Mouse (Mus musculus) MEL (cell line): ENCODE data around the gene Zdhhc12. TPM values are rescaled to one million over a fixed set of nuclear protein-coding genes. Genes with fewer than 3 reads are reported as not detected.

Source experiments
- DNase-seq: peaks from one replicate; pipeline ENCODE4 v3.0.0; 2011; ENCODE audit warnings: low read depth, low spot score
- H3K27ac ChIP-seq: 2 replicates; pipeline ENCODE4 v1.5.1; 2012; ENCODE audit warnings: low read depth, mild to moderate bottlenecking, control low read depth, low read length, moderate library complexity; ENCODE audit not compliant: control insufficient read depth
- H3K27me3 ChIP-seq, 2 experiments: fragments of 150-350 bp in 1 of 2; sonication (generic) in 1 of 2; 2 replicates each; pipeline ENCODE4 v1.6.1; 2012; ENCODE audit warnings: low read length in 2 of 2, mild to moderate bottlenecking in 2 of 2, improper control_type of control experiment in 1 of 2, moderate library complexity in 1 of 2; ENCODE audit not compliant: insufficient read depth in 2 of 2, control insufficient read depth in 1 of 2
- H3K36me3 ChIP-seq, 2 experiments: 2 replicates each; pipeline ENCODE4 v1.6.1; 2012 to 2014; ENCODE audit warnings: low read length in 2 of 2, improper control_type of control experiment in 1 of 2, inconsistent platforms in 1 of 2, mild to moderate bottlenecking in 1 of 2; ENCODE audit not compliant: insufficient read depth in 2 of 2, control insufficient read depth in 1 of 2
- H3K4me1 ChIP-seq, 2 experiments: fragments of 150-350 bp in 1 of 2; sonication (generic) in 1 of 2; 2 replicates each; pipeline ENCODE4 v1.6.1; 2012; ENCODE audit warnings: low read length in 2 of 2, improper control_type of control experiment in 1 of 2, mild to moderate bottlenecking in 1 of 2; ENCODE audit not compliant: insufficient read depth in 2 of 2, control insufficient read depth in 1 of 2
- H3K4me3 ChIP-seq, 2 experiments: fragments of 150-350 bp in 1 of 2; sonication (generic) in 1 of 2; 2 replicates each; pipeline ENCODE4 v1.5.1; 2012; ENCODE audit warnings: low read depth in 2 of 2, low read length in 2 of 2, mild to moderate bottlenecking in 2 of 2, moderate library complexity in 2 of 2, control low read depth in 1 of 2, improper control_type of control experiment in 1 of 2; ENCODE audit not compliant: control insufficient read depth in 1 of 2, insufficient read depth in 1 of 2
- H3K79me2 ChIP-seq: 2 replicates; pipeline ENCODE4 v1.6.1; 2012; ENCODE audit warnings: mild to moderate bottlenecking, low read length, moderate library complexity; ENCODE audit not compliant: control insufficient read depth, poor library complexity, insufficient read depth
- H3K9ac ChIP-seq: 2 replicates; pipeline ENCODE4 v1.6.1; 2012; ENCODE audit warnings: low read depth, mild to moderate bottlenecking, control low read depth, low read length, moderate library complexity; ENCODE audit not compliant: control insufficient read depth, poor library complexity, severe bottlenecking
- H3K9me3 ChIP-seq: fragments of 150-350 bp; sonication (generic); replicated peaks from 2 replicates; pipeline ENCODE4 v1.6.1; 2012; ENCODE audit warnings: mild to moderate bottlenecking, low read length, improper control_type of control experiment, moderate library complexity; ENCODE audit not compliant: insufficient read depth
- BHLHE40 ChIP-seq: IDR thresholded peaks from 2 replicates; pipeline ENCODE4 v1.6.1; 2012; ENCODE audit warnings: low read depth, mild to moderate bottlenecking, inconsistent platforms, low read length, improper control_type of control experiment, borderline replicate concordance
- CHD1 ChIP-seq: IDR thresholded peaks from 2 replicates; pipeline ENCODE4 v1.6.1; 2012; ENCODE audit warnings: low read depth, mild to moderate bottlenecking, inconsistent platforms, low read length, improper control_type of control experiment
- CHD2 ChIP-seq: IDR thresholded peaks from 2 replicates; pipeline ENCODE4 v1.6.1; 2011; ENCODE audit warnings: low read length, improper control_type of control experiment
- CTCF ChIP-seq, 3 experiments: IDR thresholded peaks in 2 of 3; conservative IDR thresholded peaks in 1 of 3; 2 replicates each; pipeline ENCODE4 v1.5.1; 2011 to 2012; ENCODE audit warnings: low read length in 3 of 3, low read depth in 2 of 3, mild to moderate bottlenecking in 2 of 3, improper control_type of control experiment in 1 of 3, inconsistent platforms in 1 of 3, mixed read lengths in 1 of 3, moderate library complexity in 1 of 3; ENCODE audit not compliant: control insufficient read depth in 1 of 3, insufficient read depth in 1 of 3, poor library complexity in 1 of 3, severe bottlenecking in 1 of 3
- E2F4 ChIP-seq: IDR thresholded peaks from 2 replicates; pipeline ENCODE4 v1.6.1; 2011; ENCODE audit warnings: low read depth, low read length, improper control_type of control experiment, borderline replicate concordance
- ELF1 ChIP-seq: IDR thresholded peaks from 2 replicates; pipeline ENCODE4 v1.6.1; 2014; ENCODE audit warnings: low read depth, mild to moderate bottlenecking, inconsistent platforms, low read length, improper control_type of control experiment, moderate library complexity
- GABPA ChIP-seq: IDR thresholded peaks from 2 replicates; pipeline ENCODE4 v1.6.1; 2012; ENCODE audit warnings: low read depth, mild to moderate bottlenecking, inconsistent platforms, low read length, improper control_type of control experiment, moderate library complexity
- GATA1 ChIP-seq: IDR thresholded peaks from 2 replicates; pipeline ENCODE4 v1.6.1; 2011; ENCODE audit warnings: low read depth, low read length, improper control_type of control experiment
- JUND ChIP-seq: IDR thresholded peaks from 2 replicates; pipeline ENCODE4 v1.6.1; 2011; ENCODE audit warnings: low read depth, mild to moderate bottlenecking, improper control_type of control experiment, low read length
- MAFK ChIP-seq: IDR thresholded peaks from 2 replicates; pipeline ENCODE4 v1.6.1; 2011; ENCODE audit warnings: low read depth, mild to moderate bottlenecking, low read length, improper control_type of control experiment, borderline replicate concordance
- MAX ChIP-seq: IDR thresholded peaks from 2 replicates; pipeline ENCODE4 v1.6.1; 2011; ENCODE audit warnings: low read length, improper control_type of control experiment
- MXI1 ChIP-seq: IDR thresholded peaks from 2 replicates; pipeline ENCODE4 v1.6.1; 2011; ENCODE audit warnings: mild to moderate bottlenecking, low read depth, low read length, improper control_type of control experiment
- MYC ChIP-seq: IDR thresholded peaks from 2 replicates; pipeline ENCODE4 v1.6.1; 2011; ENCODE audit warnings: low read depth, mild to moderate bottlenecking, low read length, improper control_type of control experiment, moderate library complexity
- NRF1 ChIP-seq: IDR thresholded peaks from 2 replicates; pipeline ENCODE4 v1.6.1; 2014; ENCODE audit warnings: low read depth, mild to moderate bottlenecking, inconsistent platforms, low read length, improper control_type of control experiment, moderate library complexity; ENCODE audit not compliant: poor library complexity, insufficient read depth, severe bottlenecking
- POLR2A ChIP-seq, 2 experiments: IDR thresholded peaks; 2 replicates each; pipeline ENCODE4 v1.6.1; 2011 to 2012; ENCODE audit warnings: low read length in 2 of 2, mild to moderate bottlenecking in 2 of 2, control low read depth in 1 of 2, improper control_type of control experiment in 1 of 2, low read depth in 1 of 2, moderate library complexity in 1 of 2; ENCODE audit not compliant: control insufficient read depth in 1 of 2, insufficient read depth in 1 of 2, poor library complexity in 1 of 2
- POLR2AphosphoS2 ChIP-seq: IDR thresholded peaks from 2 replicates; pipeline ENCODE4 v1.6.1; 2011; ENCODE audit warnings: low read length, improper control_type of control experiment
- POLR2AphosphoS5 ChIP-seq: IDR thresholded peaks from 2 replicates; pipeline ENCODE4 v1.6.1; 2012; ENCODE audit warnings: low read depth, borderline replicate concordance, mild to moderate bottlenecking, inconsistent platforms, low read length, moderate library complexity, mixed read lengths
- RAD21 ChIP-seq: IDR thresholded peaks from 2 replicates; pipeline ENCODE4 v1.6.1; 2011; ENCODE audit warnings: mild to moderate bottlenecking, low read depth, low read length, improper control_type of control experiment
- RCOR1 ChIP-seq: IDR thresholded peaks from 2 replicates; pipeline ENCODE4 v1.6.1; 2012; ENCODE audit warnings: low read depth, mild to moderate bottlenecking, inconsistent platforms, low read length, improper control_type of control experiment
- SIN3A ChIP-seq: IDR thresholded peaks from 2 replicates; pipeline ENCODE4 v1.6.1; 2012; ENCODE audit warnings: low read length, improper control_type of control experiment, inconsistent platforms
- SMC3 ChIP-seq: IDR thresholded peaks from 2 replicates; pipeline ENCODE4 v1.6.1; 2011; ENCODE audit warnings: low read depth, low read length, improper control_type of control experiment
- USF1 ChIP-seq: IDR thresholded peaks from 2 replicates; pipeline ENCODE4 v1.6.1; 2014; ENCODE audit warnings: low read depth, mild to moderate bottlenecking, inconsistent platforms, low read length, improper control_type of control experiment, moderate library complexity
- ZC3H11A ChIP-seq: IDR thresholded peaks from 2 replicates; pipeline ENCODE4 v1.6.1; 2012; ENCODE audit warnings: low read depth, mild to moderate bottlenecking, inconsistent platforms, low read length, improper control_type of control experiment
- polyA plus RNA-seq, 2 experiments: library from polyadenylated mRNA; stranded (reverse) in 1 of 2; unstranded in 1 of 2; fragments of >175 nt in 1 of 2; fragments of >200 nt in 1 of 2; gene quantifications; 2 replicates each; pipeline versions ENCODE4 v1.2.1 to v1.2.4; 2012; ENCODE audit warnings: low replicate concordance in 2 of 2, low read depth in 1 of 2; ENCODE audit not compliant: insufficient read length in 2 of 2, insufficient read depth in 1 of 2, missing spikeins in 1 of 2
- total RNA-seq: library from RNA; depleted of rRNA; stranded (reverse); fragments of 300-350 nt; gene quantifications from 2 replicates; pipeline ENCODE4 v1.2.3, GENCODE M21; 2012; rRNA removed

The Zdhhc12 gene
- total and polyA plus RNA-seq, 3 experiments = 25.1 to 42.1 TPM; not detected in 1

GRCm38 (mm10) chr2:30044550-30044949, 48.9 kb downstream of the Zdhhc12 start:
- Histone ChIP-seq H3K27ac (no peak overlapping the region), H3K36me3 (peaks cover 0 to 11% of the 10 kb centered on the region in 2 experiments; a peak in 3 of 4 replicates), H3K9me3 (no peaks in the 10 kb centered on the region), H3K9ac (no peak overlapping the region), H3K27me3 (no peaks in the 10 kb centered on the region), H3K4me1 (peaks cover 0 to 14% of the 10 kb centered on the region in 2 experiments; a peak in 3 of 4 replicates), H3K79me2 (peaks cover 15% of the 10 kb centered on the region), H3K4me3 (no peak overlapping the region)
- no peak for DNase-seq
- TF ChIP-seq SMC3 (no peak), CTCF (IDR thresholded peaks at IDR 0.05 in 2 of 3, conservative IDR thresholded peaks at IDR 0.05 in 1 of 3; ENCODE audit: control insufficient read depth in 1 of 3, insufficient read depth in 1 of 3, low read depth in 2 of 3, low read length in 3 of 3, poor library complexity in 1 of 3, severe bottlenecking in 1 of 3) (peak in 2 of 3 experiments; percentile 26 to 28; a peak in 1 of 6 replicates)

- Histone ChIP-seq H3K9me3 (no peaks in the 10 kb centered on the region), H3K9ac (no peak overlapping the region), H3K27me3 (no peaks in the 10 kb centered on the region), H3K4me1 (peaks cover 0 to 4% of the 10 kb centered on the region in 2 experiments; a peak in 1 of 4 replicates), H3K4me3 (no peak overlapping the region), H3K27ac (no peak overlapping the region), H3K36me3 (peaks cover 0 to 3% of the 10 kb centered on the region in 2 experiments; a peak in 2 of 4 replicates)
- peak; percentile 87 for DNase-seq
- no peak for TF ChIP-seq CHD1
- peak; percentile 55 for TF ChIP-seq RAD21
- TF ChIP-seq NRF1 = no peak
- peak; percentile 61 for TF ChIP-seq MXI1
- TF ChIP-seq BHLHE40 = no peak
- TF ChIP-seq MAX = 0 out of 2 replicates have a peak, but pooled peaks have one; percentile 14
- TF ChIP-seq CTCF (IDR thresholded peaks at IDR 0.05 in 2 of 3, conservative IDR thresholded peaks at IDR 0.05 in 1 of 3; ENCODE audit: control insufficient read depth in 1 of 3, insufficient read depth in 1 of 3, low read depth in 2 of 3, low read length in 3 of 3, poor library complexity in 1 of 3, severe bottlenecking in 1 of 3) = peak; percentile 90 to 95 (median 91)
- no peak for TF ChIP-seq POLR2AphosphoS2
- no peak for TF ChIP-seq ELF1
- TF ChIP-seq POLR2AphosphoS5 = no peak
- no peak for TF ChIP-seq CHD2
- TF ChIP-seq SIN3A = peak; percentile 32; the same call in 1 of the 2 replicates
- TF ChIP-seq JUND = no peak
- TF ChIP-seq SMC3 = peak; percentile 79
- no peak for TF ChIP-seq GABPA
- peak; percentile 47 for TF ChIP-seq ZC3H11A
- TF ChIP-seq GATA1 = no peak
- no peak for TF ChIP-seq RCOR1
- no peak for TF ChIP-seq E2F4
- TF ChIP-seq POLR2A (IDR thresholded peaks at IDR 0.05; ENCODE audit: control insufficient read depth in 1 of 2, insufficient read depth in 1 of 2, low read depth in 1 of 2, low read length in 2 of 2, poor library complexity in 1 of 2) = no peak
- 0 out of 2 replicates have a peak, but pooled peaks have one; percentile 46 for TF ChIP-seq MYC
- no peak for TF ChIP-seq MAFK
- TF ChIP-seq USF1 = no peak
- TF ChIP-seq, all 39 proteins: peak for 8
- peaks cover 4% of the 10 kb centered on the region; the same call in 1 of the 2 replicates for H3K79me2 ChIP-seq
Observed at GRCm38 (mm10) chr2:30042445-30042844, 51.0 kb downstream of the Zdhhc12 start.

Other genes starting within 250 kb of the Zdhhc12 start
- 7.5 and 8.8 TPM in 2 replicates for gene Cercam, start 224.5 kb downstream of the Zdhhc12 start, total RNA-seq
- 10 to 100 TPM in 1 of 2 experiments, not detected in 1; 23.4 TPM for gene Cercam, start 224.5 kb downstream of the Zdhhc12 start, polyA plus RNA-seq
- 49.0 and 49.3 TPM in 2 replicates for gene Odf2, start 204.4 kb downstream of the Zdhhc12 start, total RNA-seq
- gene Odf2, start 204.4 kb downstream of the Zdhhc12 start, polyA plus RNA-seq = 10 to 100 TPM in 1 of 2 experiments, not detected in 1; 82.8 TPM
- 41.9 and 46.1 TPM in 2 replicates for gene Gle1, start 158.2 kb downstream of the Zdhhc12 start, total RNA-seq
- 10 to 100 TPM in 1 of 2 experiments, not detected in 1; 77.0 TPM for gene Gle1, start 158.2 kb downstream of the Zdhhc12 start, polyA plus RNA-seq
- 26.2 and 31.2 TPM in 2 replicates for gene Sptan1, start 128.1 kb downstream of the Zdhhc12 start, total RNA-seq
- gene Sptan1, start 128.1 kb downstream of the Zdhhc12 start, polyA plus RNA-seq = 10 to 100 TPM in 1 of 2 experiments, not detected in 1; 29.5 TPM
- 49.3 and 53.1 TPM in 2 replicates for gene Wdr34, start 44.8 kb downstream of the Zdhhc12 start, total RNA-seq
- gene Wdr34, start 44.8 kb downstream of the Zdhhc12 start, polyA plus RNA-seq = 10 to 100 TPM in 1 of 2 experiments, not detected in 1; 78.3 TPM
- 580 and 633 TPM in 2 replicates for gene Set, start 36.3 kb downstream of the Zdhhc12 start, total RNA-seq
- gene Set, start 36.3 kb downstream of the Zdhhc12 start, polyA plus RNA-seq = 100 to 1,000 TPM; 250 to 973 TPM
- 2.0 and 2.9 TPM in 2 replicates for gene Pkn3, start 16.0 kb downstream of the Zdhhc12 start, total RNA-seq
- gene Pkn3, start 16.0 kb downstream of the Zdhhc12 start, polyA plus RNA-seq = 1 to 10 TPM in 1 of 2 experiments, not detected in 1; 5.8 TPM
- gene Zer1, start 30.9 kb upstream of the Zdhhc12 start, total RNA-seq = 3.9 and 4.3 TPM in 2 replicates
- 10 to 100 TPM in 1 of 2 experiments, not detected in 1; 14.0 TPM for gene Zer1, start 30.9 kb upstream of the Zdhhc12 start, polyA plus RNA-seq
- gene Tbc1d13, start 40.1 kb upstream of the Zdhhc12 start, total RNA-seq = 49.1 and 62.4 TPM in 2 replicates
- 10 to 100 TPM in 1 of 2 experiments, not detected in 1; 78.5 TPM for gene Tbc1d13, start 40.1 kb upstream of the Zdhhc12 start, polyA plus RNA-seq
- 27.2 and 27.9 TPM in 2 replicates for gene Endog, start 77.8 kb upstream of the Zdhhc12 start, total RNA-seq
- gene Endog, start 77.8 kb upstream of the Zdhhc12 start, polyA plus RNA-seq = 10 to 100 TPM in 1 of 2 experiments, not detected in 1; 19.4 TPM
- 68.0 and 83.6 TPM in 2 replicates for gene Spout1, start 84.8 kb upstream of the Zdhhc12 start, total RNA-seq
- gene Spout1, start 84.8 kb upstream of the Zdhhc12 start, polyA plus RNA-seq = 100 to 1,000 TPM; 103 to 220 TPM
- 9.5 and 10.3 TPM in 2 replicates for gene Kyat1, start 112.2 kb upstream of the Zdhhc12 start, total RNA-seq
- 10 to 100 TPM in 1 of 2 experiments, not detected in 1; 14.9 TPM for gene Kyat1, start 112.2 kb upstream of the Zdhhc12 start, polyA plus RNA-seq
- gene Lrrc8a, start 144.1 kb upstream of the Zdhhc12 start, total RNA-seq = 7.2 and 8.3 TPM in 2 replicates
- gene Lrrc8a, start 144.1 kb upstream of the Zdhhc12 start, polyA plus RNA-seq = 1 to 10 TPM in 1 of 2 experiments, not detected in 1; 6.9 TPM
- 0.10 TPM in 1 of 2 replicates, not detected in the other for gene Gm28035, start 146.9 kb upstream of the Zdhhc12 start, total RNA-seq
- under 1 TPM in 1 of 2 experiments, not detected in 1; 0.26 TPM for gene Gm28035, start 146.9 kb upstream of the Zdhhc12 start, polyA plus RNA-seq
- 0.19 TPM in 1 of 2 replicates, not detected in the other for gene Phyhd1, start 172.6 kb upstream of the Zdhhc12 start, total RNA-seq
- gene Phyhd1, start 172.6 kb upstream of the Zdhhc12 start, polyA plus RNA-seq = 1 to 10 TPM in 1 of 2 experiments, not detected in 1; 1.6 TPM
- not detected in 2 replicates for gene Gm28038, start 187.4 kb upstream of the Zdhhc12 start, total RNA-seq
- gene Gm28038, start 187.4 kb upstream of the Zdhhc12 start, polyA plus RNA-seq = not detected
- gene Dolk, start 192.7 kb upstream of the Zdhhc12 start, total RNA-seq = 13.7 and 21.7 TPM in 2 replicates
- gene Dolk, start 192.7 kb upstream of the Zdhhc12 start, polyA plus RNA-seq = 10 to 100 TPM in 1 of 2 experiments, not detected in 1; 18.5 TPM
- gene Nup188, start 192.7 kb upstream of the Zdhhc12 start, total RNA-seq = 58.6 and 63.2 TPM in 2 replicates
- 100 to 1,000 TPM in 1 of 2 experiments, not detected in 1; 119 TPM for gene Nup188, start 192.7 kb upstream of the Zdhhc12 start, polyA plus RNA-seq